ENCODE assay signal across 7 mouse cellular contexts in the genomic region with DNA sequence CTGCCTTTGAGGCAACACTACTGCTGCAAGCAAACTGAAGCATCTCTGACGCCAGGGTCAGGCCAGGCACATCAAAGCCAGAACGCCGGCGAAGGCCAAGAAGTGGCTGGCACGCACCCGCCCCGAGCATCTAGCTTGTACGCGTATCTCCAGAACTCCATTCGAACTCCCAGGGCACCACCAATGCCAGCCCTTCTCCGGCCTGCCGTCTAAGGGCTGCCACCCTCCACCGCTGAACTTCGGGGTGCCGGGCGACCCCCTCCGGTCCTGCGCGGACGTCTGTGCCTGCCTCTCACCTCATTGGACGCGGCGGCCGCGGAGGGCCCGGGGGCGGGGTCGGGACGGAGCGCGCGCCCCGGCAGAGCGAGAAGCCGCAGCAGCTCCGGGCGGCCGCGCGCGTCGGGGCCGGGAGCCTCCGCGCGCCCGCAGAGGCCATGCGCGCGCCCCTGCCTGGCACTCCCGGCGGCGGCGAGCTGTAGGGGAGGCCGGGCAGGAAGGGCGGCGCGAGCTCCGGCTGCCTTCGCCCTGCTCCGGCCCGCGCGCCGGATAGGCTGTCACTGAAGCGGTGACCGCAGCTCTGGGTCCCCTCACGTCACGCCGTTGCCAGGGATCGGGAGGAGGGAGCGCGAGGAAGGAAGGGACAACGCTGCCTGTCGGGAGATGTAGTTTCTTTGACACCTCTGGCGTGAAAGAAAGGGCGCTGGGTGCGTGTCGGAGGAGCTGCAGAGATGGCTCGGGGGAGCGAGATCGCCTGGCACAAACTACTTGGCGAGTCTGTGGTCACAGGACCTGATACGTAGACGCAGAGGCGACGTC. TPM values are rescaled to one million over a fixed set of nuclear protein-coding genes. Genes with fewer than 3 reads are reported as not detected.
DNase-seq lines count a peak whose midpoint lies in the region; ATAC-seq lines count a peak whose summit lies in the region.

A gene (minus strand): TSS at position 596 of the 816 bp plus-strand sequence.

- DNase-seq in adrenal gland, postnatal 25 days: peak; percentile 92
- DNase-seq in heart, adult 11 months: peak; percentile 100
- DNase-seq in kidney, adult 18-20 months: peak; percentile 92
- peak; percentile 88 for DNase-seq in limb, embryonic 11.5 days (ENCODE audit: low spot score)
- peak; percentile 95 for DNase-seq in midbrain, embryonic 14.5 days
- DNase-seq in spleen, adult 18-20 months: peak; percentile 85 to 88

- no peaks in the 10 kb centered on the region for H3K9me3 ChIP-seq in embryonic facial prominence, embryonic 12.5 days
- H3K9me3 ChIP-seq in limb, embryonic 11.5 days (ENCODE audit: control insufficient read depth, low read length): no peaks in the 10 kb centered on the region
- H3K9me3 ChIP-seq in midbrain, embryonic 14.5 days (ENCODE audit: control insufficient read depth, low read length): no peaks in the 10 kb centered on the region

- H3K4me2 ChIP-seq in embryonic facial prominence, embryonic 12.5 days (replicated peaks): peak within 1 kb of the TSS; percentile 91
- H3K4me2 ChIP-seq in limb, embryonic 11.5 days (ENCODE audit: low read depth, severe bottlenecking): peak within 1 kb of the TSS; percentile 84
- H3K4me2 ChIP-seq in midbrain, embryonic 14.5 days (ENCODE audit: low read length): peak within 1 kb of the TSS; percentile 91

- H3K9ac ChIP-seq in embryonic facial prominence, embryonic 12.5 days: peak within 1 kb of the TSS; percentile 75
- peak within 1 kb of the TSS; percentile 65 for H3K9ac ChIP-seq in limb, embryonic 11.5 days (ENCODE audit: low read length)
- peak within 1 kb of the TSS; percentile 74 for H3K9ac ChIP-seq in midbrain, embryonic 14.5 days (replicated peaks; ENCODE audit: low read length)

- H3K36me3 ChIP-seq in embryonic facial prominence, embryonic 12.5 days: peaks cover 16% of the 10 kb centered on the region; the same call in 1 of the 2 replicates
- peaks cover 1% of the 10 kb centered on the region; the same call in 1 of the 2 replicates for H3K36me3 ChIP-seq in limb, embryonic 11.5 days (ENCODE audit: control insufficient read depth, insufficient read depth, low read length)
- H3K36me3 ChIP-seq in midbrain, embryonic 14.5 days (ENCODE audit: control insufficient read depth, insufficient read depth, low read length): peaks cover 8% of the 10 kb centered on the region

- WGBS in embryonic facial prominence, embryonic 12.5 days: under 1% methylated on average over 87 of the region's 87 CpGs
- under 1% methylated on average over 87 of the region's 87 CpGs for WGBS in limb, embryonic 11.5 days
- whole genome bisulfite sequencing in midbrain, embryonic 14.5 days: under 1% methylated on average over 84 of the region's 87 CpGs

- peak within 1 kb of the TSS; percentile 94 for H3K27ac ChIP-seq in embryonic facial prominence, embryonic 12.5 days
- H3K27ac ChIP-seq in limb, embryonic 11.5 days (replicated peaks; ENCODE audit: low read depth, low read length): peak within 1 kb of the TSS; percentile 79
- peak within 1 kb of the TSS; percentile 98 for H3K27ac ChIP-seq in midbrain, embryonic 14.5 days (replicated peaks; ENCODE audit: low read depth, low read length)

- peaks cover 8% of the 10 kb centered on the region for H3K4me1 ChIP-seq in embryonic facial prominence, embryonic 12.5 days
- no peaks in the 10 kb centered on the region; the same call in 1 of the 2 replicates for H3K4me1 ChIP-seq in limb, embryonic 11.5 days (ENCODE audit: control insufficient read depth, insufficient read depth, low read length)
- peaks cover 17% of the 10 kb centered on the region for H3K4me1 ChIP-seq in midbrain, embryonic 14.5 days (ENCODE audit: control insufficient read depth, insufficient read depth, low read length)

- ATAC-seq in embryonic facial prominence, embryonic 12.5 days (ENCODE audit: insufficient number of reproducible peaks, insufficient read depth, low FRiP score, low TSS enrichment): peak; percentile 91
- peak; percentile 93 for ATAC-seq in limb, embryonic 11.5 days (ENCODE audit: insufficient number of reproducible peaks, low FRiP score, low TSS enrichment, low read depth)
- ATAC-seq in midbrain, embryonic 14.5 days (ENCODE audit: low FRiP score, low TSS enrichment): peak; percentile 94

- H3K4me3 ChIP-seq in embryonic facial prominence, embryonic 12.5 days: peak within 1 kb of the TSS; percentile 73
- peak within 1 kb of the TSS; percentile 66 for H3K4me3 ChIP-seq in limb, embryonic 11.5 days (ENCODE audit: low read depth, low read length)
- peak within 1 kb of the TSS; percentile 61 for H3K4me3 ChIP-seq in midbrain, embryonic 14.5 days (replicated peaks; ENCODE audit: low read depth, low read length)

- H3K27me3 ChIP-seq in embryonic facial prominence, embryonic 12.5 days: no peaks in the 10 kb centered on the region
- H3K27me3 ChIP-seq in limb, embryonic 11.5 days (ENCODE audit: control insufficient read depth, insufficient read depth, low read length): no peaks in the 10 kb centered on the region
- H3K27me3 ChIP-seq in midbrain, embryonic 14.5 days (ENCODE audit: control insufficient read depth, insufficient read depth, low read length): no peaks in the 10 kb centered on the region

RNA-seq across cellular contexts. Expression of the gene that starts here (rescaled TPM):
- total RNA-seq in adrenal gland, postnatal 25 days (2021): 74.4 and 80.2 TPM in 2 replicates
- polyA plus RNA-seq in embryonic facial prominence, embryonic 12.5 days (2016; fragmentation: Nextera tagmentation; extraction: Ambion mirVana): 15.0 and 17.9 TPM in 2 replicates
- polyA plus RNA-seq in limb, embryonic 11.5 days (2014; fragmentation: Nextera tagmentation; extraction: Ambion mirVana): 8.5 and 11.0 TPM in 2 replicates
- polyA plus RNA-seq in midbrain, embryonic 14.5 days (2014; fragmentation: Nextera tagmentation; extraction: Ambion mirVana): 50.5 and 53.0 TPM in 2 replicates

Comparison
In these comparisons a context has a peak if more than half of its experiments do, and no peak if none do; other contexts are left out.
1. Peak in every context shown above with its lines: DNase-seq, ATAC-seq, H3K4me3 ChIP-seq and H3K27ac ChIP-seq.